Mouse (Mus musculus) stomach, embryonic 16.5 days (tissue): ENCODE data around the gene Jpt1. TPM values are rescaled to one million over a fixed set of nuclear protein-coding genes. Genes with fewer than 3 reads are reported as not detected.
A peak's percentile ranks its signal among the peaks of the same experiment; 100 is the strongest.
"Not testable (repeated sequence)": the region's sequence is repeated elsewhere in the genome, so short reads cannot be mapped to it uniquely, and the experiment has no call there.

Experiments used
- ATAC-seq: fragments of 200-750 bp; cut with Nextera tagmentation; 2 replicates; pipeline ENCODE4 v1.8.0; 2017; ENCODE audit warnings: moderate number of reproducible peaks, moderate TSS enrichment; ENCODE audit not compliant: insufficient read depth, low FRiP score
- H3K27ac ChIP-seq: fragments of 300-500 bp; sonication (generic); 2 replicates; pipeline ENCODE4 v1.5.1; 2014; ENCODE audit warnings: low read length
- H3K27me3 ChIP-seq: fragments of 300-500 bp; sonication (generic); 2 replicates; pipeline ENCODE4 v1.6.1; 2014; ENCODE audit warnings: low read length, control low read depth, mixed read lengths; ENCODE audit not compliant: control insufficient read depth, insufficient read depth
- H3K36me3 ChIP-seq: fragments of 300-500 bp; sonication (generic); 2 replicates; pipeline ENCODE4 v1.6.1; 2014; ENCODE audit warnings: low read length; ENCODE audit not compliant: control insufficient read depth, insufficient read depth
- H3K4me1 ChIP-seq: fragments of 300-500 bp; sonication (generic); 2 replicates; pipeline ENCODE4 v1.6.1; 2014; ENCODE audit warnings: low read length, control low read depth, mixed read lengths; ENCODE audit not compliant: control insufficient read depth, insufficient read depth
- H3K4me2 ChIP-seq: fragments of 300-500 bp; sonication (generic); 2 replicates; pipeline ENCODE4 v1.6.1; 2014; ENCODE audit warnings: low read depth, low read length, mixed read lengths
- H3K4me3 ChIP-seq: fragments of 300-500 bp; sonication (generic); replicated peaks from 2 replicates; pipeline ENCODE4 v1.5.1; 2014; ENCODE audit warnings: mild to moderate bottlenecking, low read length
- H3K9ac ChIP-seq: fragments of 300-500 bp; sonication (generic); 2 replicates; pipeline ENCODE4 v1.6.1; 2014; ENCODE audit warnings: low read length
- H3K9me3 ChIP-seq: fragments of 300-500 bp; sonication (generic); replicated peaks from 2 replicates; pipeline ENCODE4 v1.6.1; 2016; ENCODE audit warnings: low read length, control low read depth; ENCODE audit not compliant: control insufficient read depth
- WGBS: fragments of 180-500 bp; shearing (Covaris S2); extraction: QIAGEN DNeasy Blood & Tissue Kit; methylation state at CpG from one replicate; pipeline ENCODE4 v1.1.7; 2014; 5-methylcytosine and 5-hydroxymethylcytosine counted together
- polyA plus RNA-seq: library from polyadenylated mRNA; unstranded; fragments of >200 nt; fragmentation: Nextera tagmentation; extraction: Ambion mirVana; gene quantifications from 2 replicates; pipeline ENCODE4 v1.2.1, GENCODE M21; 2015

The Jpt1 gene
- polyA plus RNA-seq, 1 experiment from 2014 or later = 457 TPM

DNA sequence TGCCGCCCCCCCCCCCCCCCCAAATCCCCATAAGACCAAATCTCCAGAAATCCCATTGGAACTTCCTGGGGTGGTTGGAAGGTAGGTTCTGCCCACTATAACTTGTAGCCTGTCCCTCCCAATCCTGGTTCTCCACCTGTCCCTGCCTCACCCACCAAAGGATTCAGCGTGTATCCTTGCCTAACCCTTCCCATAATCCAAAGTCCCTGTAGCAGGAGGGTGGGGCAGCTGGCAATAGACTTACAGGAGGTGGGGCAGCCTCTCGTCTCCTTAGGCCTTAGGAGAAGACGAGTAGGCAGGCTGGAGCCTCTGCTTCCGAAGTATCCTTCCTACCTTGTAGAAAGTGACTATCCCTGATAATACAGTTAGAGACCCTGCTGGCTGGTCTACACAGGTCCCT lies 58.0 kb downstream of the Jpt1 start:
- Histone ChIP-seq H3K36me3 (no peaks in the 10 kb centered on the region), H3K9me3 (no peaks in the 10 kb centered on the region), H3K4me2 (no peak overlapping the region), H3K4me3 (no peak overlapping the region), H3K27me3 (no peaks in the 10 kb centered on the region), H3K9ac (no peak overlapping the region), H3K27ac (no peak overlapping the region), H3K4me1 (no peaks in the 10 kb centered on the region)
- 75% methylated on average over 5 of the region's 5 CpGs for WGBS
- no peak for ATAC-seq

GRCm38 (mm10) chr11:115455619-115456018 lies 58.6 kb downstream of the Jpt1 start:
- no peak overlapping the region for H3K27ac ChIP-seq
- H3K4me2 ChIP-seq = no peak overlapping the region
- WGBS = 86% methylated on average over 15 of the region's 15 CpGs
- no peak overlapping the region for H3K4me3 ChIP-seq
- H3K27me3 ChIP-seq = no peaks in the 10 kb centered on the region
- H3K36me3 ChIP-seq = no peaks in the 10 kb centered on the region
- no peaks in the 10 kb centered on the region for H3K9me3 ChIP-seq
- H3K4me1 ChIP-seq = no peaks in the 10 kb centered on the region
- no peak for ATAC-seq
- H3K9ac ChIP-seq = no peak overlapping the region

DNA sequence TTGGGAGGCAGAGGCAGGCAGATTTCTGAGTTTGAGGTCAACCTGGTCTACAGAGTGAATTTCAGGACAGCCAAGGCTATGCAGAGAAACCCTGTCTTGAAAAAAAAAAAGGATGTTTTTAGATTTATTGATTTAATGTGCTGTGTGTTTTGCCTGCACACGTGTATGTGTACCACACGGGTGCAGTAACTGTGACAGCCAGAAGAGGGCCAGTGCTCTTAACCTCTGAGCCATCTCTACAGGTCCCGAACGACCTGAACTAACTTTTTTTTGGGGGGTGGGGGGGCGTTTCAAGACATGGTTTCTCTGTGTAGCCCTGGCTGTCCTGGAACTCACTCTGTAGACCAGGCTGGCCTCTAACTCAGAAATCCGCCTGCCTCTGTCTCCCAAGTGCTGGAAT lies 59.4 kb downstream of the Jpt1 start:
- WGBS = 90% methylated on average over 6 of the region's 6 CpGs
- H3K36me3 ChIP-seq, H3K27me3 ChIP-seq, ATAC-seq, H3K9ac ChIP-seq, H3K4me1 ChIP-seq, H3K27ac ChIP-seq, H3K9me3 ChIP-seq, H3K4me2 ChIP-seq, H3K4me3 ChIP-seq: not testable (repeated sequence)

- H3K27me3 ChIP-seq = no peaks in the 10 kb centered on the region
- no peaks in the 10 kb centered on the region for H3K9me3 ChIP-seq
- ATAC-seq = 0 out of 2 replicates have a peak, but pooled peaks have one; percentile 20
- no peak overlapping the region for H3K4me3 ChIP-seq
- no peak overlapping the region for H3K4me2 ChIP-seq
- no peak overlapping the region for H3K9ac ChIP-seq
- 63% methylated on average over 4 of the region's 4 CpGs for WGBS
- no peak overlapping the region for H3K27ac ChIP-seq
- no peaks in the 10 kb centered on the region for H3K4me1 ChIP-seq
- H3K36me3 ChIP-seq = no peaks in the 10 kb centered on the region
Observed at GRCm38 (mm10) chr11:115453306-115453705, 60.9 kb downstream of the Jpt1 start.

- H3K36me3 ChIP-seq = no peaks in the 10 kb centered on the region
- H3K9ac ChIP-seq = no peak overlapping the region
- no peak overlapping the region for H3K4me3 ChIP-seq
- no peaks in the 10 kb centered on the region for H3K9me3 ChIP-seq
- WGBS = 80% methylated on average over 7 of the region's 7 CpGs
- ATAC-seq = no peak
- H3K27ac ChIP-seq = no peak overlapping the region
- no peak overlapping the region for H3K4me2 ChIP-seq
- H3K4me1 ChIP-seq = no peaks in the 10 kb centered on the region
- no peaks in the 10 kb centered on the region for H3K27me3 ChIP-seq
Observed at GRCm38 (mm10) chr11:115452281-115452860, 61.8 kb downstream of the Jpt1 start.

GRCm38 (mm10) chr11:115451781-115452241 lies 62.4 kb downstream of the Jpt1 start:
- Histone ChIP-seq H3K9me3 (no peaks in the 10 kb centered on the region), H3K27me3 (no peaks in the 10 kb centered on the region), H3K27ac (no peak overlapping the region), H3K9ac (no peak overlapping the region), H3K4me3 (no peak overlapping the region), H3K4me2 (no peak overlapping the region), H3K4me1 (no peaks in the 10 kb centered on the region; the same call in 1 of the 2 replicates), H3K36me3 (no peaks in the 10 kb centered on the region)
- no peak for ATAC-seq
- 79% methylated on average over 8 of the region's 8 CpGs for WGBS

GRCm38 (mm10) chr11:115450176-115450575 lies 64.0 kb downstream of the Jpt1 start:
- Histone ChIP-seq H3K4me3 (no peak overlapping the region), H3K9ac (no peak overlapping the region), H3K27me3 (no peaks in the 10 kb centered on the region), H3K4me1 (no peaks in the 10 kb centered on the region; the same call in 1 of the 2 replicates), H3K9me3 (no peaks in the 10 kb centered on the region), H3K4me2 (no peak overlapping the region), H3K27ac (no peak overlapping the region), H3K36me3 (no peaks in the 10 kb centered on the region)
- WGBS = 73% methylated on average over 7 of the region's 7 CpGs
- ATAC-seq = 0 out of 2 replicates have a peak, but pooled peaks have one; percentile 38

DNA sequence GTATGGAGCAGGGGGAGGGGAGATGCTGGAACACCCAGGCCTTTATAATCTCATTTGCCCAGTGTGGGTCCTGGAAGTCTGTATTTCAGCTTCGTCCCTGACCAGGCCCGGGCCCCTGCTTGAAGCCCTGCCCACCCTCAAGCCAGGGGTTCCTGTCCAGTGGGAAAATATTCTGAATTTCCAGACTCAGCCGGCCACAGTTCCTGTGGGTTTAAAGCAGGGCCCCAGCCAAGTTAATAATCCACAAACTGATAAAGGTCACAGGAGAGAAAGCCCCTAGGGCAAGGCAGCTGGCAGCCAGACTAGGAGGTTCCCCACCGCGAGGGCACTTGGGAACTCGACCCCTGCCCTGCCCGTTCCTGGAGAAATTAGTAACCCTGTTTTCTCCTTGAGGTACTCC lies 65.2 kb downstream of the Jpt1 start:
- no peak for ATAC-seq
- no peak overlapping the region; the same call in 1 of the 2 replicates for H3K27ac ChIP-seq
- H3K9ac ChIP-seq = no peak overlapping the region
- H3K4me1 ChIP-seq = no peaks in the 10 kb centered on the region; the same call in 1 of the 2 replicates
- no peak overlapping the region for H3K4me2 ChIP-seq
- 47% methylated on average over 7 of the region's 7 CpGs for WGBS
- no peaks in the 10 kb centered on the region for H3K27me3 ChIP-seq
- H3K4me3 ChIP-seq = no peak overlapping the region
- no peaks in the 10 kb centered on the region for H3K9me3 ChIP-seq
- no peaks in the 10 kb centered on the region for H3K36me3 ChIP-seq

GRCm38 (mm10) chr11:115448075-115448474 lies 66.1 kb downstream of the Jpt1 start:
- no peak overlapping the region for H3K9ac ChIP-seq
- no peaks in the 10 kb centered on the region for H3K9me3 ChIP-seq
- no peaks in the 10 kb centered on the region for H3K27me3 ChIP-seq
- no peaks in the 10 kb centered on the region; the same call in 1 of the 2 replicates for H3K4me1 ChIP-seq
- H3K4me3 ChIP-seq = no peak overlapping the region
- no peak overlapping the region for H3K4me2 ChIP-seq
- H3K36me3 ChIP-seq = no peaks in the 10 kb centered on the region
- peak overlapping the region; percentile 14; the same call in 1 of the 2 replicates for H3K27ac ChIP-seq
- 82% methylated on average over 16 of the region's 16 CpGs for WGBS
- peak; percentile 27; the same call in 1 of the 2 replicates for ATAC-seq
